Mouse (Mus musculus) ES-Bruce4 (cell line): ENCODE data around the gene Calr4. TPM values are rescaled to one million over a fixed set of nuclear protein-coding genes. Genes with fewer than 3 reads are reported as not detected.
A peak's percentile ranks its signal among the peaks of the same experiment; 100 is the strongest.

Experiments
- H3K27ac ChIP-seq: 2 replicates; pipeline ENCODE4 v1.5.1; 2012; ENCODE audit warnings: low read length, inconsistent platforms; ENCODE audit not compliant: insufficient read depth
- H3K27me3 ChIP-seq: 2 replicates; pipeline ENCODE4 v1.6.1; 2012; ENCODE audit warnings: mild to moderate bottlenecking, low read length, inconsistent platforms; ENCODE audit not compliant: control insufficient read depth, poor library complexity, insufficient read depth, severe bottlenecking
- H3K36me3 ChIP-seq: 2 replicates; pipeline ENCODE4 v1.6.1; 2012; ENCODE audit warnings: inconsistent platforms, mild to moderate bottlenecking, low read length, moderate library complexity; ENCODE audit not compliant: control insufficient read depth, poor library complexity, insufficient read depth, severe bottlenecking
- H3K4me1 ChIP-seq: one replicate; pipeline ENCODE4 v1.8.1; 2011; ENCODE audit warnings: low read length; ENCODE audit not compliant: control insufficient read depth, insufficient read depth
- H3K4me3 ChIP-seq: 2 replicates; pipeline ENCODE4 v1.5.1; 2011; ENCODE audit warnings: low read depth, mild to moderate bottlenecking, low read length
- H3K9ac ChIP-seq: 2 replicates; pipeline ENCODE4 v1.6.1; 2012; ENCODE audit warnings: low read depth, mild to moderate bottlenecking, inconsistent platforms; ENCODE audit not compliant: poor library complexity, severe bottlenecking
- H3K9me3 ChIP-seq: replicated peaks from 2 replicates; pipeline ENCODE4 v1.6.1; 2012; ENCODE audit warnings: mild to moderate bottlenecking, low read length, inconsistent platforms; ENCODE audit not compliant: control insufficient read depth, poor library complexity, insufficient read depth, severe bottlenecking
- CTCF ChIP-seq: IDR thresholded peaks from one replicate; pipeline ENCODE4 v1.8.1; 2011; ENCODE audit warnings: low read depth, low read length
- EP300 ChIP-seq: IDR thresholded peaks from 2 replicates; pipeline ENCODE4 v1.6.1; 2011; ENCODE audit warnings: low read depth, low read length; ENCODE audit not compliant: insufficient read depth
- POLR2A ChIP-seq: IDR thresholded peaks from one replicate; pipeline ENCODE4 v1.8.1; 2011; ENCODE audit warnings: low read length; ENCODE audit not compliant: insufficient read depth
- polyA plus RNA-seq: library from polyadenylated mRNA; stranded (reverse); fragments of >200 nt; gene quantifications from 2 replicates; pipeline ENCODE4 v1.2.4, GENCODE M21; 2011; ENCODE audit warnings: low read depth; ENCODE audit not compliant: missing spikeins, insufficient read depth, insufficient read length

Calr4 gene
- polyA plus RNA-seq, 1 experiment, result 0.78 TPM

- no peaks in the 10 kb centered on the region for H3K4me1 ChIP-seq
- no peaks in the 10 kb centered on the region for H3K27me3 ChIP-seq
- H3K9me3 ChIP-seq, result no peaks in the 10 kb centered on the region
- peak within 1 kb of the TSS; percentile 90 for H3K4me3 ChIP-seq
- H3K9ac ChIP-seq, result peak within 1 kb of the TSS; percentile 35
- no peaks in the 10 kb centered on the region for H3K36me3 ChIP-seq
- H3K27ac ChIP-seq, result peak within 1 kb of the TSS; percentile 36; the same call in 1 of the 2 replicates
- peak; percentile 55 for TF ChIP-seq POLR2A
- TF ChIP-seq CTCF, result no peak
Measured at GRCm38 (mm10) chr4:109201582-109202424, 32.5 kb upstream of the Calr4 start, which contains the start of gene Osbpl9. Gene Osbpl9 (minus strand): TSS chr4:109202272.

DNA sequence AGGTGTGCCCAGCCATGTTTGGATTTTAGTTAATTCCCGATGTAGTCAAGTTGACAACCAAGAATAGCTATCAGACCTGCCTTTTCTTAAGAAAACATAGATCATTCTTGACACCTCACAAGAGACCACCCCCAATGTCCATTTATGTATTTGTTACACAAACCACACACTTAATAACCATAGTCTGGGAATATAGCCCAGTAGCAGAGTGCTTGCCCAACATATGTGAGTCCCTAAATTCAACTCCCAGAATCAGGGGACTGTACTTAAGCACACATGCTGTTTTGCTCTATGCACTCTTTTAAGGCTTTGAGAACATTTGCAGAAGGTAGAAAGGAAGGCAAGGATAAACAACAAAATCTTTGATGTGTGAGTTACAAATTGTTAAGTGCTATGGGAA, 30.4 kb upstream of the Calr4 start:
- H3K27me3 ChIP-seq, result no peaks in the 10 kb centered on the region
- no peaks in the 10 kb centered on the region for H3K4me1 ChIP-seq
- H3K27ac ChIP-seq, result no peak overlapping the region
- H3K9ac ChIP-seq, result no peak overlapping the region
- TF ChIP-seq POLR2A, result no peak
- no peaks in the 10 kb centered on the region for H3K36me3 ChIP-seq
- H3K4me3 ChIP-seq, result no peak overlapping the region
- no peaks in the 10 kb centered on the region for H3K9me3 ChIP-seq

DNA sequence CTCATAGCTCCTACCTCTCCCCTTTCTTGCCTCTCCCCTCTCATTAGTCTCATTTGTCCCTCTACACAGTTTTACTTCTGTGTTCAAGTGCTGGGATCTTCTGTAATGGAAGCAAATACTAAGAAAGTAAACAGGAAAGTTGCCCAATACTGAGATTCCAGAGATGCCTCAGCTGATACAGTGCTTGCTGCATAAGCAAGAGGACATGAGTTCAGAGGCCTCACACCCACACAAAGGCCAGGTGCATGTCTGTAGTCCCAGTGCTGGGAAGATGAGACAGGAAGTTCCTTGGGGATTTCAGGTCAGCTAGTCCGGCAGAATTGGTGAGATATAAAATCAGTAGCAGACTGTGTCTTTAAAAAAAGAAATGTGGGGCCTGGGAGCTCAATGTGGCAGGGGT, 29.9 kb upstream of the Calr4 start:
- no peak for TF ChIP-seq EP300
- TF ChIP-seq POLR2A, result no peak
- no peak for TF ChIP-seq CTCF
- no peaks in the 10 kb centered on the region for H3K4me1 ChIP-seq
- H3K27me3 ChIP-seq, result no peaks in the 10 kb centered on the region
- no peaks in the 10 kb centered on the region for H3K36me3 ChIP-seq
- no peak overlapping the region for H3K4me3 ChIP-seq
- H3K9ac ChIP-seq, result no peak overlapping the region
- no peaks in the 10 kb centered on the region for H3K9me3 ChIP-seq
- no peak overlapping the region for H3K27ac ChIP-seq

- Histone ChIP-seq H3K27ac (no peak overlapping the region), H3K4me3 (no peak overlapping the region), H3K4me1 (no peaks in the 10 kb centered on the region), H3K9ac (no peak overlapping the region), H3K27me3 (no peaks in the 10 kb centered on the region), H3K36me3 (no peaks in the 10 kb centered on the region), H3K9me3 (no peaks in the 10 kb centered on the region)
- no peak for TF ChIP-seq EP300
- no peak for TF ChIP-seq POLR2A
- no peak for TF ChIP-seq CTCF
Measured at GRCm38 (mm10) chr4:109207524-109207923, 26.8 kb upstream of the Calr4 start.

- no peak for TF ChIP-seq POLR2A
- no peak for TF ChIP-seq CTCF
- Histone ChIP-seq H3K4me3 (no peak overlapping the region), H3K36me3 (no peaks in the 10 kb centered on the region), H3K27me3 (no peaks in the 10 kb centered on the region), H3K27ac (no peak overlapping the region), H3K4me1 (no peaks in the 10 kb centered on the region), H3K9ac (no peak overlapping the region), H3K9me3 (no peaks in the 10 kb centered on the region)
Measured at GRCm38 (mm10) chr4:109210253-109210652, 24.0 kb upstream of the Calr4 start.

DNA sequence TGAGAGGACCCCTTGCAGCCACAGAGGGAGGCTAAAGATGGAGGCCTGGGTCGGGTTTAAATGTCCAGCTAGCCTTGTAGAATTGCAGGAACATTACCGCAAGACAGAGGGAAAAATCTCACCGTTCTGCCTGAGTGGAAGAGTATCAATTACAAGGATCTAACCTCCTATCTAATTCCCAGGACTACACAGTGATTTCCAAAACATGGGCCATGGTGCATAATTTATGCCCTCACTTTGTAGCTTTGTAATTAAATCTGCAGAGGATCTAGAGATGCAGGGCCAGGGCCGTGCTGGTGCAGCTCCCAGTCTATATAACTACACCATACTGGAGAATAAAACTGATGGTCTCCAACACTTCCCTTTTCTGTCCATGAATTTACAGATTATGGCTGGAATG, 23.4 kb upstream of the Calr4 start:
- no peaks in the 10 kb centered on the region for H3K4me1 ChIP-seq
- no peak for TF ChIP-seq EP300
- no peak for TF ChIP-seq CTCF
- no peak for TF ChIP-seq POLR2A
- H3K27ac ChIP-seq, result no peak overlapping the region
- H3K9me3 ChIP-seq, result no peaks in the 10 kb centered on the region
- H3K9ac ChIP-seq, result no peak overlapping the region
- H3K4me3 ChIP-seq, result no peak overlapping the region
- H3K27me3 ChIP-seq, result no peaks in the 10 kb centered on the region
- H3K36me3 ChIP-seq, result no peaks in the 10 kb centered on the region
